Mouse (Mus musculus): ENCODE measurements around the gene Dad1. TPM values are rescaled to one million over a fixed set of nuclear protein-coding genes. Genes with fewer than 3 reads are reported as not detected.

Dad1 gene
- polyA plus RNA-seq, 1 experiment from 2014 or later = 271 TPM

DNA sequence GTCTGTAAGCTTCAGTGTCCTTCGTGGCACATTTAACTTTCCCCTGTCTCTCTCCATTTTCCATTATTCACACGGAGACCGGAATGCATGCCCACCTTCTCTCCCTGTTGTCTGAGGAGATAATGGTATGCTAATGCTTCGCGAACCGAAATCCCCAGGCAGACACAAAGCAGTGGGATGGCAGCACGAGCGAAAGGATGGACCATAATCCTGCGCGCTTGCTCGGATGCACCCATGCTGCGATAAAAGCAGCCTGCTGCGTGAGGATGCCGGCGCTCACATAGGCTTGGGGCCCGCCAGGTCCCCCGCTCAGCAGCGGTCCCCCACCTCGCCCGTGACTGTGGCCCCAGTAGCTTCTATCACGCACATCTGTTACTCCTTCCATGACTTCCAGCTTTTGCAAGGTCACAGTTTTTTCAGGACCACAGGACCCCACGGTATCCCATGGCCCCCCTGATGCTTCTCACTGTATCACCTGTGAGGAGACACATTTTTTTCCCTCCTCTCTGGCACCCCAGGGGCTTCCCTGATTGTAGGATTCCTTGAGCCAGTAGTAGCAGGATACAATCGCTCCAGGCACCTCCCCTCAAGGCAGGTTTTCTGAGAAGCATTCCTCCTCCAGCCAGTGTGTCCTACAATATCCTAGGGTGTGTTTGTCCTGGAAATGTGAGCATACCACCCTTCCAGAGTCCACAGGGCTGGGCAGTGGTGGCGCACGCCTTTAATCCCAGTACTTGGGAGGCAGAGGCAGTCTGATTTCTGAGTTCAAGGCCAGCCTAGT is 24.8 kb downstream of the Dad1 start:
- peaks cover 11% of the 10 kb centered on the region; the same call in 1 of the 2 replicates for H3K27me3 ChIP-seq (ENCODE audit: insufficient read depth, poor library complexity, severe bottlenecking)
- WGBS = 4% methylated on average over 25 of the region's 25 CpGs
- H3K4me3 ChIP-seq = peak overlapping the region; percentile 50
- peak; percentile 30 for DNase-seq (ENCODE audit: low spot score)
- H3K36me3 ChIP-seq = no peaks in the 10 kb centered on the region; the same call in 1 of the 2 replicates
- no peaks in the 10 kb centered on the region for H3K9me3 ChIP-seq
- peak overlapping the region; percentile 77 for H3K27ac ChIP-seq
- peaks cover 45% of the 10 kb centered on the region for H3K4me1 ChIP-seq (replicated peaks)

- DNase-seq (ENCODE audit: low spot score) = no peak
- peak overlapping the region; percentile 50 for H3K4me3 ChIP-seq
- 6% methylated on average over 7 of the region's 7 CpGs for WGBS
- H3K9me3 ChIP-seq = no peaks in the 10 kb centered on the region
- H3K36me3 ChIP-seq = no peaks in the 10 kb centered on the region
- H3K4me1 ChIP-seq (replicated peaks) = peaks cover 42% of the 10 kb centered on the region
- H3K27ac ChIP-seq = peak overlapping the region; percentile 77
- peaks cover 11% of the 10 kb centered on the region; the same call in 1 of the 2 replicates for H3K27me3 ChIP-seq (ENCODE audit: insufficient read depth, poor library complexity, severe bottlenecking)
Measured at GRCm38 (mm10) chr14:54228501-54228900, 25.4 kb downstream of the Dad1 start.

GRCm38 (mm10) chr14:54227911-54228451 is 25.9 kb downstream of the Dad1 start:
- peaks cover 11% of the 10 kb centered on the region; the same call in 1 of the 2 replicates for H3K27me3 ChIP-seq (ENCODE audit: insufficient read depth, poor library complexity, severe bottlenecking)
- peaks cover 39% of the 10 kb centered on the region for H3K4me1 ChIP-seq (replicated peaks)
- no peaks in the 10 kb centered on the region for H3K36me3 ChIP-seq
- peak overlapping the region; percentile 50 for H3K4me3 ChIP-seq
- WGBS = 1% methylated on average over 10 of the region's 10 CpGs
- DNase-seq (ENCODE audit: low spot score) = peak; percentile 72
- H3K9me3 ChIP-seq = no peaks in the 10 kb centered on the region
- H3K27ac ChIP-seq = peak overlapping the region; percentile 77; the same call in 1 of the 2 replicates

- no peak overlapping the region for H3K27ac ChIP-seq
- WGBS = 56% methylated on average over 16 of the region's 16 CpGs
- no peaks in the 10 kb centered on the region for H3K36me3 ChIP-seq
- no peak for DNase-seq (ENCODE audit: low spot score)
- no peaks in the 10 kb centered on the region for H3K9me3 ChIP-seq
- peaks cover 11% of the 10 kb centered on the region; the same call in 1 of the 2 replicates for H3K27me3 ChIP-seq (ENCODE audit: insufficient read depth, poor library complexity, severe bottlenecking)
- peak overlapping the region; percentile 50; the same call in 1 of the 2 replicates for H3K4me3 ChIP-seq
- peaks cover 35% of the 10 kb centered on the region for H3K4me1 ChIP-seq (replicated peaks)
Measured at GRCm38 (mm10) chr14:54226911-54227811, 26.7 kb downstream of the Dad1 start.

- H3K27me3 ChIP-seq (ENCODE audit: insufficient read depth, poor library complexity, severe bottlenecking) = peaks cover 11% of the 10 kb centered on the region; the same call in 1 of the 2 replicates
- no peak overlapping the region for H3K4me3 ChIP-seq
- no peaks in the 10 kb centered on the region for H3K36me3 ChIP-seq
- H3K27ac ChIP-seq = no peak overlapping the region
- H3K4me1 ChIP-seq (replicated peaks) = peaks cover 33% of the 10 kb centered on the region
- WGBS = 84% methylated on average over 11 of the region's 11 CpGs
- DNase-seq (ENCODE audit: low spot score) = no peak
- H3K9me3 ChIP-seq = no peaks in the 10 kb centered on the region
Measured at GRCm38 (mm10) chr14:54225725-54226124, 28.2 kb downstream of the Dad1 start.

- no peak overlapping the region for H3K4me3 ChIP-seq
- no peak for DNase-seq (ENCODE audit: low spot score)
- H3K9me3 ChIP-seq = no peaks in the 10 kb centered on the region
- no peaks in the 10 kb centered on the region for H3K36me3 ChIP-seq
- WGBS = 57% methylated on average over 16 of the region's 16 CpGs
- peaks cover 33% of the 10 kb centered on the region for H3K4me1 ChIP-seq (replicated peaks)
- peaks cover 11% of the 10 kb centered on the region; the same call in 1 of the 2 replicates for H3K27me3 ChIP-seq (ENCODE audit: insufficient read depth, poor library complexity, severe bottlenecking)
- H3K27ac ChIP-seq = peak overlapping the region; percentile 64; the same call in 1 of the 2 replicates
Measured at GRCm38 (mm10) chr14:54224484-54225467, 29.1 kb downstream of the Dad1 start.

DNA sequence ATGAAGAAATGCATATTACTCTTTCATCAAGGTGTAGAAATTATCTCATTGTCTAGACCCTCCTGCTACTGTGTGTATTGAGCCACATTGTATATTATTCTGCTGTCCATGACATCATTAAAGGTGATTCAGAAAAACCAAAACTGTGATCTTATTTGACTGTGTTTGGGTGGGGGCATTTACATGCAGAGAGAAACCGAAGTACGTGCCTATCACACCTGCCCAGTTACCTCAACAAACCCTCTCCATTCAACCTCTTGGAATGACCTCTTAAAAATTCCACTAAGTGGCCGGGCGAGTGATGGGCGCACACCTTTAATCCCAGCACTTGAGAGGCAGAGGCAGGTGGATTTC is 29.9 kb downstream of the Dad1 start:
- WGBS = 85% methylated on average over 5 of the region's 5 CpGs
- Histone ChIP-seq H3K4me1 (replicated peaks) (peaks cover 28% of the 10 kb centered on the region), H3K4me3 (no peak overlapping the region), H3K9me3 (no peaks in the 10 kb centered on the region), H3K36me3 (no peaks in the 10 kb centered on the region), H3K27me3 (ENCODE audit: insufficient read depth, poor library complexity, severe bottlenecking) (peaks cover 9% of the 10 kb centered on the region; the same call in 1 of the 2 replicates), H3K27ac (no peak overlapping the region)
- DNase-seq (ENCODE audit: low spot score) = no peak

DNA sequence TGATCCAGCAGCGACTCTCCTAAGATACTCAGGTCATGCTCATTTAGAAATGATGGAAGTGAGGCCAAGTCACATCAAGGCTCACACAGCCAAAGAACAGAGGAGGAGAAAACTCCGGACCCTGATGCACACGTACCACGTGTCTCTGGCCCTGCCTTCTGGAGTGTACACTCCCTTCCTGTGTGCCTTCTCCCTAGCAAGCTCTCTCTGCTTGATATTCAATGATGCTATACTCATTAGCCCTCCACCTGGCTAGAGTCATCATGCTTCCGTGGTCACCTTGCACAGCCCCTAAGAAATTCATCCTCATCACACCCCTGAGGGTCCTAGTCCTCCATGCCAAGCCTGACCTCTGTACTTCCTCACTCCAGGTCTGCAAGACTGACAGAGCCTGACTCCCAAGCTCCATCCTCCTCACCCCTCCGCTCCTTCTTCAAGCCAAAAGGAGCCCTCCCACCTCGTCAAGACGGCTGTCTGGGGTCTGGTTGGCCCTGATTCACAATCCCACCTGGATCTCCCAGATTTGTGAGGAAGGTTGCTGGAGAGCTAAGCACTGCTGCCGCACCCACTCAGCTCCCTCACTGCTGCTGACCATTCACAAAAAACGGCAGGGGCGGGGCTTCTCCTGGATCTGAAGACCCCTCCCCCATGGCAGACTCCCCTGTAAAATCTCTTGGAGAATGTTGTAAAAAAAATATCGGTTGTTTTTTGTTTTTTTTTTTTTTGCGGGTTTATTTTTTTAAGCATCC is 30.4 kb downstream of the Dad1 start:
- DNase-seq (ENCODE audit: low spot score) = no peak
- H3K27ac ChIP-seq = no peak overlapping the region; the same call in 1 of the 2 replicates
- WGBS = 57% methylated on average over 13 of the region's 13 CpGs
- H3K4me3 ChIP-seq = no peak overlapping the region
- no peaks in the 10 kb centered on the region for H3K9me3 ChIP-seq
- peaks cover 7% of the 10 kb centered on the region; the same call in 1 of the 2 replicates for H3K27me3 ChIP-seq (ENCODE audit: insufficient read depth, poor library complexity, severe bottlenecking)
- peaks cover 22% of the 10 kb centered on the region for H3K4me1 ChIP-seq (replicated peaks)
- no peaks in the 10 kb centered on the region for H3K36me3 ChIP-seq

- DNase-seq (ENCODE audit: low spot score) = no peak
- no peak overlapping the region for H3K4me3 ChIP-seq
- peaks cover 13% of the 10 kb centered on the region for H3K4me1 ChIP-seq (replicated peaks)
- no peaks in the 10 kb centered on the region for H3K36me3 ChIP-seq
- no peaks in the 10 kb centered on the region for H3K9me3 ChIP-seq
- peaks cover 6% of the 10 kb centered on the region; the same call in 1 of the 2 replicates for H3K27me3 ChIP-seq (ENCODE audit: insufficient read depth, poor library complexity, severe bottlenecking)
- H3K27ac ChIP-seq = no peak overlapping the region
- WGBS = 85% methylated on average over 8 of the region's 8 CpGs
Measured at GRCm38 (mm10) chr14:54222289-54222727, 31.6 kb downstream of the Dad1 start.

DNA sequence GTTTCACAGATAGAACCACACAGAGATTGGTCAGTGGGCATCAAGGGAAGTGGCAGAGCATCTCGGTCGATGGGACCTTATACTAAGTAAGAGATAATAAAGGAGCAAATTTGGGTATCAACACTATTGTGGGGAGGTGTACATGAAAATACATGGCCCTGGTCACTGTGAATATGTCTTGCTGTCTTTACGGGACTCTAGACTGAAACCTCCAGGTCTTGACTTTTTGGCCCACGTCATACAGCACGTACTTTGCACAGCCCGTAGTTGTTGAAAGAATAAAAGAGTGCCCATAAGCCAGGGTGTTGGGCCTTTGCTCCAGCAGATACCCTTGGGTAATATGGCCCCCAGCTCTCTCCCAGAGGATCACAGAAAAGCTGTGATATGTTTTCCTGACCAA is 32.3 kb downstream of the Dad1 start:
- Histone ChIP-seq H3K4me3 (no peak overlapping the region), H3K9me3 (no peaks in the 10 kb centered on the region), H3K36me3 (no peaks in the 10 kb centered on the region), H3K27me3 (ENCODE audit: insufficient read depth, poor library complexity, severe bottlenecking) (no peaks in the 10 kb centered on the region; the same call in 1 of the 2 replicates), H3K27ac (no peak overlapping the region), H3K4me1 (replicated peaks) (peaks cover 13% of the 10 kb centered on the region)
- 95% methylated on average over 6 of the region's 6 CpGs for WGBS
- no peak for DNase-seq (ENCODE audit: low spot score)

All from hindbrain, embryonic 10.5 days (tissue).